Mouse (Mus musculus): ENCODE data around the gene Ehbp1l1. TPM values are rescaled to one million over a fixed set of nuclear protein-coding genes. Genes with fewer than 3 reads are reported as not detected.

The Ehbp1l1 gene
- 15.5 and 17.4 TPM in 2 replicates for polyA plus RNA-seq (2014; fragmentation: Nextera tagmentation; extraction: Ambion mirVana)

- Histone ChIP-seq H3K27me3 (ENCODE audit: insufficient read depth, low read length) (no peaks in the 10 kb centered on the region), H3K9ac (peak within 1 kb of the TSS; percentile 76), H3K27ac (ENCODE audit: low read depth) (peak within 1 kb of the TSS; percentile 86), H3K4me3 (ENCODE audit: low read depth, low read length) (peak within 1 kb of the TSS; percentile 83), H3K36me3 (ENCODE audit: insufficient read depth) (peaks cover 40% of the 10 kb centered on the region), H3K4me1 (ENCODE audit: insufficient read depth) (peaks cover 32% of the 10 kb centered on the region), H3K4me2 (peak within 1 kb of the TSS; percentile 92), H3K9me3 (ENCODE audit: low read depth, low read length) (no peaks in the 10 kb centered on the region)
- DNase-seq (peak; percentile 82), ATAC-seq (ENCODE audit: insufficient read depth) (peak; percentile 21; the same call in 1 of the 2 replicates)
- no peak for TF ChIP-seq CTCF (IDR thresholded peaks at IDR 0.05; ENCODE audit: low read depth)
- 8% methylated on average over 48 of the region's 49 CpGs for WGBS
These were observed at the start of gene Ehbp1l1 for GRCm38 (mm10) chr19:5725767-5726515. Gene Ehbp1l1 (minus strand): TSS chr19:5726317.

- DNase-seq (peak; percentile 94), ATAC-seq (ENCODE audit: insufficient read depth) (peak; percentile 94)
- Histone ChIP-seq H3K4me1 (ENCODE audit: insufficient read depth) (peaks cover 10% of the 10 kb centered on the region), H3K9ac (peak within 1 kb of the TSS; percentile 64), H3K4me2 (peak within 1 kb of the TSS; percentile 88), H3K27me3 (ENCODE audit: insufficient read depth, low read length) (peaks cover 3% of the 10 kb centered on the region; the same call in 1 of the 2 replicates), H3K9me3 (ENCODE audit: low read depth, low read length) (no peaks in the 10 kb centered on the region), H3K27ac (ENCODE audit: low read depth) (peak within 1 kb of the TSS; percentile 78), H3K36me3 (ENCODE audit: insufficient read depth) (peaks cover 41% of the 10 kb centered on the region), H3K4me3 (ENCODE audit: low read depth, low read length) (peak within 1 kb of the TSS; percentile 79)
- TF ChIP-seq CTCF (IDR thresholded peaks at IDR 0.05; ENCODE audit: low read depth), result no peak
- under 1% methylated on average over 63 of the region's 64 CpGs for WGBS
These were observed 45.1 kb upstream of the Ehbp1l1 start, which contains the start of gene Scyl1 for GRCm38 (mm10) chr19:5770925-5771860. Gene Scyl1 (minus strand): TSS chr19:5771419.

- Histone ChIP-seq H3K36me3 (ENCODE audit: insufficient read depth) (peaks cover 50% of the 10 kb centered on the region), H3K27me3 (ENCODE audit: insufficient read depth, low read length) (peaks cover 3% of the 10 kb centered on the region; the same call in 1 of the 2 replicates), H3K9me3 (ENCODE audit: low read depth, low read length) (no peaks in the 10 kb centered on the region), H3K4me2 (peak overlapping the region; percentile 88), H3K4me3 (ENCODE audit: low read depth, low read length) (peak overlapping the region; percentile 79), H3K4me1 (ENCODE audit: insufficient read depth) (peaks cover 10% of the 10 kb centered on the region), H3K9ac (peak overlapping the region; percentile 64), H3K27ac (ENCODE audit: low read depth) (peak overlapping the region; percentile 78)
- 36% methylated on average over 9 of the region's 9 CpGs for WGBS
- DNase-seq (no peak), ATAC-seq (ENCODE audit: insufficient read depth) (peak; percentile 4; the same call in 1 of the 2 replicates)
- TF ChIP-seq CTCF (IDR thresholded peaks at IDR 0.05; ENCODE audit: low read depth), result no peak
These were observed 44.2 kb upstream of the Ehbp1l1 start for GRCm38 (mm10) chr19:5770311-5770710.

- Histone ChIP-seq H3K36me3 (ENCODE audit: insufficient read depth) (peaks cover 76% of the 10 kb centered on the region), H3K4me2 (no peak overlapping the region), H3K4me3 (ENCODE audit: low read depth, low read length) (no peak overlapping the region), H3K9ac (no peak overlapping the region), H3K27me3 (ENCODE audit: insufficient read depth, low read length) (peaks cover 3% of the 10 kb centered on the region; the same call in 1 of the 2 replicates), H3K27ac (ENCODE audit: low read depth) (no peak overlapping the region), H3K9me3 (ENCODE audit: low read depth, low read length) (no peaks in the 10 kb centered on the region), H3K4me1 (ENCODE audit: insufficient read depth) (peaks cover 10% of the 10 kb centered on the region)
- ATAC-seq (ENCODE audit: insufficient read depth) (no peak), DNase-seq (no peak)
- TF ChIP-seq CTCF (IDR thresholded peaks at IDR 0.05; ENCODE audit: low read depth), result no peak
- 88% methylated on average over 4 of the region's 4 CpGs for WGBS
These were observed 41.2 kb upstream of the Ehbp1l1 start for GRCm38 (mm10) chr19:5767271-5767670.

GRCm38 (mm10) chr19:5763163-5763562, 37.0 kb upstream of the Ehbp1l1 start:
- Histone ChIP-seq H3K9me3 (ENCODE audit: low read depth, low read length) (no peaks in the 10 kb centered on the region), H3K4me1 (ENCODE audit: insufficient read depth) (no peaks in the 10 kb centered on the region), H3K27ac (ENCODE audit: low read depth) (no peak overlapping the region), H3K9ac (no peak overlapping the region), H3K4me2 (no peak overlapping the region), H3K4me3 (ENCODE audit: low read depth, low read length) (no peak overlapping the region), H3K36me3 (ENCODE audit: insufficient read depth) (peaks cover 95% of the 10 kb centered on the region), H3K27me3 (ENCODE audit: insufficient read depth, low read length) (no peaks in the 10 kb centered on the region)
- no peak for ATAC-seq (ENCODE audit: insufficient read depth)
- no peak for TF ChIP-seq CTCF (IDR thresholded peaks at IDR 0.05; ENCODE audit: low read depth)
- DNase-seq, result no peak
- WGBS, result 90% methylated on average over 6 of the region's 6 CpGs

GRCm38 (mm10) chr19:5758878-5759403, 32.8 kb upstream of the Ehbp1l1 start:
- Histone ChIP-seq H3K4me1 (ENCODE audit: insufficient read depth) (0 out of 2 replicates have a peak, but pooled peaks cover 6% of the 10 kb centered on the region), H3K36me3 (ENCODE audit: insufficient read depth) (peaks cover 75% of the 10 kb centered on the region), H3K27me3 (ENCODE audit: insufficient read depth, low read length) (no peaks in the 10 kb centered on the region), H3K9me3 (ENCODE audit: low read depth, low read length) (no peaks in the 10 kb centered on the region), H3K27ac (ENCODE audit: low read depth) (no peak overlapping the region), H3K4me2 (no peak overlapping the region), H3K9ac (no peak overlapping the region), H3K4me3 (ENCODE audit: low read depth, low read length) (no peak overlapping the region)
- WGBS, result 85% methylated on average over 14 of the region's 14 CpGs
- ATAC-seq (ENCODE audit: insufficient read depth), result no peak
- DNase-seq, result no peak
- no peak for TF ChIP-seq CTCF (IDR thresholded peaks at IDR 0.05; ENCODE audit: low read depth)
